Mouse (Mus musculus) erythroblast, embryonic 14.5 days (primary cell): ENCODE data around the gene Mcoln2.

ENCODE experiments used
- GATA1 ChIP-seq: IDR thresholded peaks from 2 replicates; pipeline ENCODE4 v1.6.1; 2012; ENCODE audit warnings: low read length, inconsistent platforms, mixed read lengths
- TAL1 ChIP-seq: IDR thresholded peaks from 3 replicates; pipeline ENCODE4 v1.6.1; 2012; ENCODE audit warnings: low read length, inconsistent platforms, mixed read lengths

- TF ChIP-seq TAL1 (no peak), GATA1 (no peak)
Measured at GRCm38 (mm10) chr3:146127205-146127604, 22.4 kb upstream of the Mcoln2 start.
